Comparison of ENCODE assay signal across 12 mouse cellular contexts in the genomic region with DNA sequence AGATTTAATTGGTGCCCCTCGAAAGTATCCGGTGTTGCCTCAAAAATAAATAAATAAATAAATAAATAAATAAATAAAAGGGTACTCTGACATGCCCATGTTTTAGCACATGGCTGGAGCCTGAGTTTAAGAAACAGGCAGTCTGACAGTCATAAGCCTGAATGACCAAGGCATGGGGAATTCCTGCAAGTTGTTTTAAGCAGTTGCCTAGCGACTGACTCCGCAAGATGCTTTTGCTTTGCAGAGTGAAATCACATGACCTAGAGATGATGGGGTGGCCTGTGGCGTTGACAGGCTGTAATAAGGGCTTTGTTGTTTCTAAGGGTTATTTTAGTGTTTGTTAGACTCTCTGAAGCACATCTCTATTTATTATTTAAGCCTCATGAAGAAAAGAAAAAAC.
DNase-seq lines count a peak whose midpoint lies in the region; ATAC-seq and TF ChIP-seq lines count a peak whose summit lies in the region.
"Had no signal": no experiment of that assay in that cellular context is flagged by ENCODE, and none has a peak within 500 bp of the region (broad histone marks: within the 10 kb centered on the region; RNA-seq: fewer than 3 reads in every experiment).

No protein-coding gene starts in this region.

- intact Hi-C loops in left cerebral cortex, postnatal 4 days (cut with DNase I), result no loop called here

- H3K9me3 ChIP-seq in forebrain, embryonic 11.5 days (ENCODE audit: control insufficient read depth, low read length), result no peaks in the 10 kb centered on the region
- H3K9me3 ChIP-seq in forebrain, embryonic 10.5 days, result no peaks in the 10 kb centered on the region
- no peaks in the 10 kb centered on the region for H3K9me3 ChIP-seq in forebrain, postnatal 0 days (ENCODE audit: low read length)
- H3K9me3 ChIP-seq in midbrain, postnatal 0 days (ENCODE audit: low read length), result no peaks in the 10 kb centered on the region

- CTCF ChIA-PET in Patski (lab: Charles Lee), result no interaction called here

- H3K27ac ChIP-seq in forebrain, embryonic 11.5 days (ENCODE audit: low read depth, low read length), result no peak overlapping the region
- no peak overlapping the region for H3K27ac ChIP-seq in forebrain, embryonic 10.5 days
- no peak overlapping the region for H3K27ac ChIP-seq in forebrain, postnatal 0 days (ENCODE audit: low read depth, low read length)
- no peak overlapping the region for H3K27ac ChIP-seq in midbrain, postnatal 0 days (ENCODE audit: low read depth, low read length)
- H3K27ac ChIP-seq in thymus, adult 2 months (ENCODE audit: control insufficient read depth, insufficient read depth, low read length), result no peak overlapping the region

- in situ Hi-C loops in Patski (cut with MboI; ENCODE audit: low pct_unique_long_range_greater_than_20kb), result no loop called here

- WGBS in forebrain, embryonic 11.5 days, result 74% methylated on average over 5 of the region's 5 CpGs
- WGBS in forebrain, embryonic 10.5 days, result 80% methylated on average over 5 of the region's 5 CpGs
- 54% methylated on average over 5 of the region's 5 CpGs for WGBS in forebrain, postnatal 0 days
- WGBS in midbrain, postnatal 0 days, result 37% methylated on average over 5 of the region's 5 CpGs
- WGBS in thymus, adult 2 months, result 93% methylated on average over 5 of the region's 5 CpGs

- H3K36me3 ChIP-seq in forebrain, embryonic 11.5 days (ENCODE audit: control insufficient read depth, insufficient read depth, low read length), result no peaks in the 10 kb centered on the region
- H3K36me3 ChIP-seq in forebrain, embryonic 10.5 days (replicated peaks), result no peaks in the 10 kb centered on the region
- H3K36me3 ChIP-seq in forebrain, postnatal 0 days (ENCODE audit: insufficient read depth), result no peaks in the 10 kb centered on the region
- no peaks in the 10 kb centered on the region for H3K36me3 ChIP-seq in midbrain, postnatal 0 days (ENCODE audit: insufficient read depth, low read length)
- no peaks in the 10 kb centered on the region for H3K36me3 ChIP-seq in thymus, adult 2 months (ENCODE audit: control insufficient read depth, insufficient read depth, low read length)

- POLR2A ChIA-PET in Patski (lab: Charles Lee), result interaction anchor here (0.6 kb wide), 1 partner anchor 29 kb away, joined by 3 read pairs; no protein-coding TSS in a partner anchor

- no peak for TF ChIP-seq CTCF in Patski (IDR thresholded peaks at IDR 0.05)
- TF ChIP-seq CTCF in forebrain, postnatal 0 days (IDR thresholded peaks at IDR 0.05; ENCODE audit: low read depth), result no peak
- no peak for TF ChIP-seq CTCF in midbrain, postnatal 0 days (IDR thresholded peaks at IDR 0.05)
- TF ChIP-seq CTCF in thymus, adult 2 months (IDR thresholded peaks at IDR 0.05; ENCODE audit: borderline replicate concordance, control insufficient read depth, extremely low read depth, insufficient read depth, low read length, poor library complexity), result no peak

- H3K27me3 ChIP-seq in forebrain, embryonic 11.5 days (ENCODE audit: control insufficient read depth, insufficient read depth, low read length), result no peaks in the 10 kb centered on the region
- peaks cover 6% of the 10 kb centered on the region; the same call in 1 of the 2 replicates for H3K27me3 ChIP-seq in forebrain, embryonic 10.5 days (ENCODE audit: poor library complexity, severe bottlenecking)
- H3K27me3 ChIP-seq in Patski, result no peaks in the 10 kb centered on the region
- no peaks in the 10 kb centered on the region; the same call in 1 of the 2 replicates for H3K27me3 ChIP-seq in forebrain, postnatal 0 days (ENCODE audit: insufficient read depth, low read length)
- no peaks in the 10 kb centered on the region for H3K27me3 ChIP-seq in midbrain, postnatal 0 days (ENCODE audit: insufficient read depth, low read length)
- H3K27me3 ChIP-seq in thymus, adult 2 months (ENCODE audit: control insufficient read depth, insufficient read depth, low read length), result no peaks in the 10 kb centered on the region

- DNase-seq in forebrain, embryonic 11.5 days (ENCODE audit: low spot score), result no peak
- DNase-seq in forebrain, embryonic 10.5 days (ENCODE audit: extremely low spot score, low spot score), result no peak
- no peak for DNase-seq in Patski (ENCODE audit: low read depth, low spot score)
- DNase-seq in forebrain, postnatal 0 days, result peak; percentile 45
- peak; percentile 76 for DNase-seq in midbrain, postnatal 0 days (ENCODE audit: low spot score)
- DNase-seq in cerebellum, adult 9-11 months, result no peak
- DNase-seq in left cerebral cortex, postnatal 4 days, result no peak
- DNase-seq in thymus, adult 2 months, result no peak
- DNase-seq: cerebellum, postnatal 36 days; gastrocnemius, postnatal 10 days; liver, postnatal 0 days had no signal

- H3K4me1 ChIP-seq in forebrain, embryonic 11.5 days (replicated peaks; ENCODE audit: control insufficient read depth, insufficient read depth, low read length), result no peaks in the 10 kb centered on the region
- peaks cover 16% of the 10 kb centered on the region for H3K4me1 ChIP-seq in forebrain, embryonic 10.5 days
- no peaks in the 10 kb centered on the region; the same call in 1 of the 2 replicates for H3K4me1 ChIP-seq in forebrain, postnatal 0 days (ENCODE audit: insufficient read depth)
- peaks cover 6% of the 10 kb centered on the region; the same call in 1 of the 2 replicates for H3K4me1 ChIP-seq in midbrain, postnatal 0 days (ENCODE audit: insufficient read depth, low read length)
- no peaks in the 10 kb centered on the region for H3K4me1 ChIP-seq in thymus, adult 2 months (replicated peaks; ENCODE audit: control insufficient read depth, insufficient read depth, low read length)

- TF ChIP-seq POLR2A in thymus, adult 2 months (IDR thresholded peaks at IDR 0.05; ENCODE audit: control insufficient read depth, extremely low read depth, insufficient read depth, low read length, poor library complexity), result no peak

- peak; percentile 64 for ATAC-seq in forebrain, embryonic 11.5 days (replicated peaks; ENCODE audit: low FRiP score)
- ATAC-seq in Patski, result peak; percentile 21
- ATAC-seq in forebrain, postnatal 0 days, result peak; percentile 87
- peak; percentile 86 for ATAC-seq in midbrain, postnatal 0 days (ENCODE audit: low FRiP score)
- ATAC-seq: intestine, postnatal 0 days; liver, postnatal 0 days had no signal

- H3K4me2 ChIP-seq in forebrain, embryonic 11.5 days (ENCODE audit: low read depth, low read length, severe bottlenecking), result no peak overlapping the region
- no peak overlapping the region for H3K4me2 ChIP-seq in forebrain, postnatal 0 days (ENCODE audit: low read depth)
- H3K4me2 ChIP-seq in midbrain, postnatal 0 days (ENCODE audit: low read depth, low read length, poor library complexity, severe bottlenecking), result no peak overlapping the region

- H3K9ac ChIP-seq in forebrain, embryonic 11.5 days (ENCODE audit: low read length), result no peak overlapping the region
- no peak overlapping the region for H3K9ac ChIP-seq in forebrain, postnatal 0 days
- H3K9ac ChIP-seq in midbrain, postnatal 0 days (replicated peaks; ENCODE audit: low read length, poor library complexity, severe bottlenecking), result no peak overlapping the region
- H3K9ac ChIP-seq: liver, postnatal 0 days had no signal

- no peak overlapping the region for H3K4me3 ChIP-seq in forebrain, embryonic 11.5 days (ENCODE audit: low read depth, low read length)
- no peak overlapping the region for H3K4me3 ChIP-seq in forebrain, embryonic 10.5 days
- H3K4me3 ChIP-seq in forebrain, postnatal 0 days (ENCODE audit: low read depth, low read length), result no peak overlapping the region
- H3K4me3 ChIP-seq in midbrain, postnatal 0 days (ENCODE audit: low read depth, low read length), result no peak overlapping the region
- no peak overlapping the region for H3K4me3 ChIP-seq in thymus, adult 2 months (ENCODE audit: control insufficient read depth, insufficient read depth, low read length)

Comparison
In these comparisons a context has a peak if more than half of its experiments do, and no peak if none do; other contexts are left out.
1. DNase-seq: peak in forebrain, postnatal 0 days (single experiment) and midbrain, postnatal 0 days (single experiment); none in forebrain, embryonic 11.5 days (single experiment), forebrain, embryonic 10.5 days (single experiment), Patski (single experiment), cerebellum, adult 9-11 months (single experiment), left cerebral cortex, postnatal 4 days (single experiment) and thymus, adult 2 months (single experiment).
2. ATAC-seq: peak in every context shown above with its lines; median percentile 87 in forebrain, postnatal 0 days; 86 in midbrain, postnatal 0 days; 64 in forebrain, embryonic 11.5 days; 21 in Patski.